Mouse (Mus musculus) gastrocnemius, adult 18-20 months (tissue): Measurements from ENCODE around the gene Pgc. TPM values are rescaled to one million over a fixed set of nuclear protein-coding genes. Genes with fewer than 3 reads are reported as not detected.

Experiments used
- DNase-seq: peaks from one replicate; pipeline ENCODE4 v3.0.0; 2021; ENCODE audit warnings: low spot score
- long read RNA-seq, 2 experiments: library from polyadenylated mRNA; stranded (forward); transcript quantifications; one replicate each; pipeline ENCODE4 v2.0.0; 2021
- total RNA-seq, 2 experiments: library from RNA; stranded (reverse); gene quantifications; 2 replicates each; pipeline ENCODE4 v1.2.3; 2021

Pgc gene
- total RNA-seq = not detected
- long read RNA-seq, experiment 1, partial matches to known transcripts = 1 of 1 reads
- long read RNA-seq, experiment 1, other reads (novel, unspliced or antisense) = 0 of 1 reads
- long read RNA-seq, experiment 2 = 0 reads

- DNase-seq = no peak
These were observed at the start of gene Pgc for GRCm38 (mm10) chr17:47726566-47726965. Gene Pgc, plus strand, starts transcription at chr17:47726842.

- DNase-seq = no peak
These were observed 48.4 kb upstream of the Pgc start for GRCm38 (mm10) chr17:47678238-47678637.

DNA sequence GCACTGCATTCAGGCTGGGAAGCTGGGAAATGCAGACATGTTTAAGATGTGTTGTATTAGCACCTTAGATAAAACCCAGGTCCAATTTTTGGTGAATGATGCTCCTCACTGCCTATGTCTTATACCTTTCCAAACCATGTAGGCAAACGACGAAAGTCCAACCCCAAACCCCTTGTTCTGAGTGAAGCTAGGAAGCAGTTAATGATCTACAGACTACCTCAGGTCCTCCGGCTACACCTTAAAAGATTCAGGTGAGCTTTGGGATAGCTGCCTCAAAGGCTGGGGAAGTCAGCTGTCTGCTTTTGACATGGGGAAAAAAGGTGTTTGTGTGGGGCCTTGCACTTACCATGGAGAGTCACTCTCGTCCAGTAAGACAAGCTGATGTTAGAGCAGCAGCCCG lies 47.9 kb upstream of the Pgc start:
- no peak for DNase-seq

DNA sequence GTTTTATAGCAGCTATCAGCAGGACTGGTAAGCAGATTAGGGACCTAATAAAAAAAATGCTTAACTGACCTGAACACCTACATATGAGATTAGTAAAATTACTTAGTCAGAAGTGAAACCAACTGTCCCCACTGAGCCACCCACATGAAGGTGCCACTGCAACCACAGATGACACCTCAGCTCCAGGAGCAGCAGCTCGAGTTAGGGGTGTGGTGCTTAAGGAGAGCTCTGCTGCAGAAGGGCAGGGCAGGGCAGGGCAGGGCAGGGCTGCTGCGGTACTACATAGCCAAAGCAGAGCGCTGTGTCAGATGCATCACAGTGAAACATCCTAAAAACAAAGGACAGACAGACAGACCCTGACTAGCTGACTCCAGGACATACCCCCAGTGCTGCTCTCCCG lies 43.8 kb upstream of the Pgc start:
- no peak for DNase-seq

GRCm38 (mm10) chr17:47687409-47688343 lies 39.0 kb upstream of the Pgc start:
- DNase-seq = peak; percentile 96

GRCm38 (mm10) chr17:47688344-47688607 lies 38.4 kb upstream of the Pgc start, which contains the start of gene Tomm6:
Gene Tomm6, minus strand, starts transcription at chr17:47688386.
- DNase-seq = no peak

- DNase-seq = peak; percentile 45
These were observed 37.8 kb upstream of the Pgc start, which contains the start of gene Frs3 for GRCm38 (mm10) chr17:47688608-47689575. Gene Frs3, plus strand, starts transcription at chr17:47689030.

DNA sequence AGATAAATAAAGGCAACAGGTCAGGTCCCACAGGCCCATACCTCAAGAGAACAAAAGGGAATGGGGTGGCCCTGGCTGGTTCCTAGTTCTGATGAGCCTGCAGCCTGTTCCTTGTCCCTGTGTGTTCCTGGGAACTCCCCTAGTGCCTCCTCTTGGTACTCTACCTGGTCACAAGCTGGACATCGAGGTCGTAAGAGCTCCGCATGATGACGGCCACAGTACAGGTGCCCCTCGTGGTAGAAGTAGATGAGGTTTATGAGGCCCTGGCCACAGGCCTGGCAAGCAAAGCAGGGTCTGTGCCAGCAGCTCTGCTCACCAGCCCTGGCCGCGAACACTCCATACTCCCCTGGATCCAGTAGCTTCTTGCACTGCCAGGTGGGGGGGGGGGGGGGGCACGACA lies 36.7 kb upstream of the Pgc start:
- no peak for DNase-seq

- no peak for DNase-seq
These were observed 35.0 kb upstream of the Pgc start for GRCm38 (mm10) chr17:47691650-47692049.

- DNase-seq = peak; percentile 53
These were observed 32.8 kb upstream of the Pgc start for GRCm38 (mm10) chr17:47693671-47694441.

- DNase-seq = no peak
These were observed 32.4 kb upstream of the Pgc start, which contains the start of gene Gm21981 for GRCm38 (mm10) chr17:47694442-47694502. Gene Gm21981, minus strand, starts transcription at chr17:47694455.

GRCm38 (mm10) chr17:47694503-47695336 lies 31.9 kb upstream of the Pgc start, which contains the start of gene Prickle4:
Gene Prickle4, minus strand, starts transcription at chr17:47694736.
- peak; percentile 98 for DNase-seq

DNA sequence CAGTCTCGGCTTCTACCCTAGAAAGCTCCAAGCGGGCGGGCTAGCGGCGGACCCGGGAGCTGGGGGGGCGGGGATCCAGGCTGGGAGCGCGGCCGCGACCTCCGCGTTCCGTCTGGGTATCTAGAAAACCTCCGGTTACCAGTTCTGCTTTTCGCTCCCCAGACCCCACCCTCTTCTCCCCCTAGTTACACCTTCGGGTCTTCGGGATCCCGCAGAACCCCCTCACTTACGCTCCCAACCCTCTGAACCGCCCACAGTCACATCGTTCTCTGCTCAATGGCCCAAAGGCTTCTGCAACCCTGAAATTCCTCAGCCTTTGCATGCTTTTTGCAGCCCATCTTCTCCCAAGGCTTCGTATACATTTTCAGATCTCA lies 31.3 kb upstream of the Pgc start:
- no peak for DNase-seq

DNA sequence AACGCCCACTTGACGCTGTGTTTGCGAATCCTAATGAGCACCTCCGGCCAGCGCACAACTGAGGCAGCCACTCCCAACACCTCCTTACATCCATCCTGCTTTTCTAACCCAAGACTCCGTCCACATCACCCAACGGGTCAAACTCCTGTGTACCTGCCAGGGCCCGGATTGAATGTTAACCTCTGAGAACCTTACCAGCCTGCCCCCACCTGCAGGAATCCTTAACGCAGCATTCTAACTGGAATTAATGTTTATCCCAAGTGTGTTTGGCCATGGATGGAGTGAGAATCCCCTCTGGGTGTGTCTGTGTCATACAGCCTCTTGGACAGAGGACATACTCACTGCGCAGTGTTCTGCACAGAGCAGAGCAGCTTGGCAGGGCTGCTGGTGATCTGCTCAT lies 28.5 kb upstream of the Pgc start:
- DNase-seq = no peak

DNA sequence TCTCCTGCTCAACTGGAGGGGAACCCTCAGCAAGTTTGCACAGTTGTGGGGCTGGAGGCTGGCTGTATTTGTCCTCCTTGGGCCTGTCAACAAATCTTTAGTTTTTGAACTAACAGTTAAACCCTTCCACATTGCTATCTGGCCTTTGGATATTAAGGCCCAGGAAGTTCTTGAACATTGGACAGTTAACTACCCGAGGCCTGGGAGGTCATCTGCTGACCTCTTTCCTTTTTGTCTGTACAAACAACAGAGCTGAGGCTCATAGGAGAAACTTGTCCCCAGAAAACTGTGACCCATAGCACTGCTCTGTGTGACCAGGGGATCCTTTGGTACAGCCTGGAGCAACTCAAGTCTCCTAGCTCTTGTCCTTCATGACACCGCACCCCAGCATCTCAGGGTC lies 27.6 kb upstream of the Pgc start:
- DNase-seq = no peak

- DNase-seq = no peak
These were observed 24.8 kb upstream of the Pgc start for GRCm38 (mm10) chr17:47701793-47702192.

DNA sequence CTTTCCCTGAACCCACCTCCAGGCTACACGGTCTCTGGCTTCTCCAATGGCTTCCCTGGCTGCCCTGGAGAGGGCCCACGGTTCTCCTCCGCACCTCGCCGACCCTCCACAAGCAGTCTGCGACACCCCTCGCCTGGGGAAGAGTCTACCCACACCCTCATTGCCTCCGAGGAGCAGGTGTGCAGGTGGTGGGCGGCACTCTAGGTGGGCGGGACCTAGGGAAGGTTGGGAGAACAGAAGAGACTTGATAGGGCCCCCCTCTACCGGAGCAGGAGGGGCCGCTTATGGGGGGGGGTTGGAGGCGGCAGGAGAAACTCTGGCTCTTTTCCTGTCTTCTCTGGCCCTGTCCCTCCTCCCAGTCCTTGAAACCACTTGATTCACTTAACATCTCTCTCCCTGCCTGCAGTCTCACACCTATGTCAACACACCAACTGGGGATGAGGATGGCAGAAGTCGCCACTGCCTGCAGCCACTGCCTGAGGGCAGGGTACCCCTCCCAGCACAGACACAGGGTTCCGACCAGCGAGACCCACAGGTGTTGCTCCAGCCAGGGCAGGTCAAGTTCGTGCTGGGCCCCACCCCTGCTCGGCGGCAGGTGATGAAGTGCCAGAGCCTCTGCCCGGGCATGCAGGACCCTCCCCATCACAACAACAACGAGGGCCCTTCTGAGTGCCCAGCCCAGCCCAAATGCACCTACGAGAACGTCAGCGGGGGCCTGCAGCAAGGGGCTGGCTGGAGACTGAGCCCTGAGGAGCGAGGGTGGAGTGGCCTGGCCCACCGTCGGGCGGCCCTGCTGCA lies 23.9 kb upstream of the Pgc start:
- no peak for DNase-seq

- DNase-seq = no peak
These were observed 23.1 kb upstream of the Pgc start for GRCm38 (mm10) chr17:47703556-47703955.

DNA sequence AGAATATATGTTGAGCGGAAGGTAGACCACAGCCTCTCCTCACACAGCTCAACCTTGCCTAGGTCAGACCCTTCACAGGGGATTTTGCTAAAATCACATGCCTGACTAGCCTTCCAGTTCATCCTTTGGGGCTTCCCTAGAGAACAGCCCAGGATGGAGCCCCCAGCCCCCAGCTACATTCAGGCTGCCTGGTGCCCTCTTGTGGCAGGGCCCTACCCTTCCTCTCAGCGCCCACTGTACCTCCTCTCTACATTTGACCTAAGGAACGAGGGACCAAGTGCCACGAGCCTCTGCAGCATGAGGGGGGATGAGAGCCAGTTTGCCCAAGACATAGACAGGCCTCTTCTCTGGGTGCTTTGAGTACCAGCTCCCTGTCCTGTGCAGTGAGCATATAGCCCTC lies 21.9 kb upstream of the Pgc start:
- no peak for DNase-seq

DNA sequence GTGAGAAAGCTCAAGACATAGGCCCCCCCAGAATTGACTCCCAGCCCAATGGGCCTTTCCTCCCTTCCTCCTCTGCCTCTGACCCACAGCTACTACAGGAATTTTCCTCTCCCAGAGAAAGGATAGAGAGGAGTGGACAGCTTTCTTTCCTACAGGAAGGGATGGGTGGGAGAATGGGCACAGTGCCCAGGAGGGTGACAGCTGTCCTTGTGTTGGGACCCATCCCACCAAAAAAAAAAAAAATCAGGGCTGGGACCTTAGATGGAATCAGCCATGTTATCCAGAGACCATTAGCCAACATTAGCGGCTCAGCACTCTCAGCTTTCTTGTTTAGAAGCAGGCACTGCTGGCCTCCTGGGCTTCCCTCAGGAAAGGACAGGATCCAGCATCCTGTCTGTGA lies 20.4 kb upstream of the Pgc start:
- no peak for DNase-seq
